Mouse (Mus musculus) ES-Bruce4 (cell line): Measurements from ENCODE around the gene Vmn1r149. TPM values are rescaled to one million over a fixed set of nuclear protein-coding genes. Genes with fewer than 3 reads are reported as not detected.
"Not testable (repeated sequence)": the region's sequence is repeated elsewhere in the genome, so short reads cannot be mapped to it uniquely, and the experiment has no call there.

Experiments used
- H3K27ac ChIP-seq: 2 replicates; pipeline ENCODE4 v1.5.1; 2012; ENCODE audit warnings: low read length, inconsistent platforms; ENCODE audit not compliant: insufficient read depth
- H3K27me3 ChIP-seq: 2 replicates; pipeline ENCODE4 v1.6.1; 2012; ENCODE audit warnings: mild to moderate bottlenecking, low read length, inconsistent platforms; ENCODE audit not compliant: control insufficient read depth, poor library complexity, insufficient read depth, severe bottlenecking
- H3K36me3 ChIP-seq: 2 replicates; pipeline ENCODE4 v1.6.1; 2012; ENCODE audit warnings: inconsistent platforms, mild to moderate bottlenecking, low read length, moderate library complexity; ENCODE audit not compliant: control insufficient read depth, poor library complexity, insufficient read depth, severe bottlenecking
- H3K4me1 ChIP-seq: one replicate; pipeline ENCODE4 v1.8.1; 2011; ENCODE audit warnings: low read length; ENCODE audit not compliant: control insufficient read depth, insufficient read depth
- H3K4me3 ChIP-seq: 2 replicates; pipeline ENCODE4 v1.5.1; 2011; ENCODE audit warnings: low read depth, mild to moderate bottlenecking, low read length
- H3K9ac ChIP-seq: 2 replicates; pipeline ENCODE4 v1.6.1; 2012; ENCODE audit warnings: low read depth, mild to moderate bottlenecking, inconsistent platforms; ENCODE audit not compliant: poor library complexity, severe bottlenecking
- H3K9me3 ChIP-seq: replicated peaks from 2 replicates; pipeline ENCODE4 v1.6.1; 2012; ENCODE audit warnings: mild to moderate bottlenecking, low read length, inconsistent platforms; ENCODE audit not compliant: control insufficient read depth, poor library complexity, insufficient read depth, severe bottlenecking
- polyA plus RNA-seq: library from polyadenylated mRNA; stranded (reverse); fragments of >200 nt; gene quantifications from 2 replicates; pipeline ENCODE4 v1.2.4, GENCODE M21; 2011; ENCODE audit warnings: low read depth; ENCODE audit not compliant: missing spikeins, insufficient read depth, insufficient read length

Vmn1r149 gene
- not detected in 2 replicates for polyA plus RNA-seq

GRCm38 (mm10) chr7:22438129-22438528 lies at the start of gene Vmn1r149:
Vmn1r149 (minus strand) TSS chr7:22438229.
- not testable (repeated sequence) for H3K9me3 ChIP-seq, H3K27me3 ChIP-seq, H3K4me3 ChIP-seq, H3K4me1 ChIP-seq, H3K27ac ChIP-seq, H3K36me3 ChIP-seq, H3K9ac ChIP-seq

GRCm38 (mm10) chr7:22463975-22464374 lies 25.9 kb upstream of the Vmn1r149 start, which contains the start of gene Gm10665:
Gm10665 (minus strand) TSS chr7:22464075.
- H3K4me3 ChIP-seq, H3K27me3 ChIP-seq, H3K9ac ChIP-seq, H3K36me3 ChIP-seq, H3K4me1 ChIP-seq, H3K27ac ChIP-seq, H3K9me3 ChIP-seq: not testable (repeated sequence)

- not testable (repeated sequence) for H3K4me1 ChIP-seq, H3K4me3 ChIP-seq, H3K9ac ChIP-seq, H3K27ac ChIP-seq, H3K27me3 ChIP-seq, H3K36me3 ChIP-seq, H3K9me3 ChIP-seq
These were observed 24.7 kb downstream of the Vmn1r149 start, which contains the start of gene Vmn1r148 for GRCm38 (mm10) chr7:22413283-22413682. Vmn1r148 (plus strand) TSS chr7:22413583.

Other genes with a start within 250 kb of the Vmn1r149 start
- not detected in 2 replicates for gene Vmn1r143, start 248.9 kb downstream of the Vmn1r149 start, polyA plus RNA-seq
- gene Gm8653, start 237.0 kb downstream of the Vmn1r149 start, polyA plus RNA-seq = not detected in 2 replicates
- not detected in 2 replicates for gene Gm8453, start 208.7 kb downstream of the Vmn1r149 start, polyA plus RNA-seq
- not detected in 2 replicates for gene Gm4187, start 108.5 kb downstream of the Vmn1r149 start, polyA plus RNA-seq
- gene Gm8660, start 67.2 kb downstream of the Vmn1r149 start, polyA plus RNA-seq = not detected in 2 replicates
- not detected in 2 replicates for gene Vmn1r148, start 24.6 kb downstream of the Vmn1r149 start, polyA plus RNA-seq
- gene Gm10665, start 25.8 kb upstream of the Vmn1r149 start, polyA plus RNA-seq = not detected in 2 replicates
- gene Vmn1r151, start 61.4 kb upstream of the Vmn1r149 start, polyA plus RNA-seq = not detected in 2 replicates
- gene Vmn1r152, start 84.7 kb upstream of the Vmn1r149 start, polyA plus RNA-seq = not detected in 2 replicates
- not detected in 2 replicates for gene Gm8677, start 96.7 kb upstream of the Vmn1r149 start, polyA plus RNA-seq
- not detected in 2 replicates for gene Gm4201, start 127.1 kb upstream of the Vmn1r149 start, polyA plus RNA-seq
- not detected in 2 replicates for gene Gm4565, start 149.9 kb upstream of the Vmn1r149 start, polyA plus RNA-seq
- gene Vmn1r155, start 219.8 kb upstream of the Vmn1r149 start, polyA plus RNA-seq = not detected in 2 replicates